Mouse (Mus musculus): ENCODE results near the gene Capn3.

GRCm38 (mm10) chr2:120529531-120529930, 73.7 kb downstream of the Capn3 start:
- TF ChIP-seq CTCF (IDR thresholded peaks at IDR 0.05; ENCODE audit: extremely low read depth, insufficient read length, insufficient replicate concordance, low read depth, low read length) (no peak), POLR2A (IDR thresholded peaks at IDR 0.05; ENCODE audit: low read depth, low read length) (no peak)

Data from small intestine, adult 2 months (tissue).